Mouse (Mus musculus) ES-E14 (cell line): ENCODE results near the gene Slc28a1. TPM values are rescaled to one million over a fixed set of nuclear protein-coding genes. Genes with fewer than 3 reads are reported as not detected.
"Not testable (repeated sequence)": the region's sequence is repeated elsewhere in the genome, so short reads cannot be mapped to it uniquely, and the experiment has no call there.

Experiments used
- DNase-seq: peaks from one replicate; pipeline ENCODE4 v3.0.0-alpha.2; 2013; ENCODE audit warnings: low read depth, low spot score
- H3K27ac ChIP-seq: 2 replicates; pipeline ENCODE4 v1.5.1; 2012; ENCODE audit warnings: low read depth, mild to moderate bottlenecking, low read length, moderate library complexity, mixed read lengths; ENCODE audit not compliant: poor library complexity, insufficient read depth, severe bottlenecking
- H3K36me3 ChIP-seq: 2 replicates; pipeline ENCODE4 v1.6.1; 2012; ENCODE audit warnings: mild to moderate bottlenecking, low read length, moderate library complexity, mixed read lengths; ENCODE audit not compliant: control insufficient read depth, poor library complexity, insufficient read depth, severe bottlenecking
- H3K4me1 ChIP-seq, 2 experiments: fragments of 150-350 bp in 1 of 2; sonication (generic) in 1 of 2; 2 replicates each; pipeline ENCODE4 v1.6.1; 2012; ENCODE audit warnings: low read length in 2 of 2, mild to moderate bottlenecking in 1 of 2, mixed read lengths in 1 of 2; ENCODE audit not compliant: control insufficient read depth in 2 of 2, insufficient read depth in 2 of 2, poor library complexity in 1 of 2
- H3K4me3 ChIP-seq, 2 experiments: fragments of 150-350 bp in 1 of 2; sonication (generic) in 1 of 2; 2 replicates each; pipeline ENCODE4 v1.5.1; 2012; ENCODE audit warnings: low read length in 2 of 2, low read depth in 1 of 2, mild to moderate bottlenecking in 1 of 2, mixed read lengths in 1 of 2; ENCODE audit not compliant: insufficient read depth in 1 of 2, poor library complexity in 1 of 2, severe bottlenecking in 1 of 2
- H3K9ac ChIP-seq: 2 replicates; pipeline ENCODE4 v1.6.1; 2012; ENCODE audit warnings: low read depth, mild to moderate bottlenecking, low read length, mixed read lengths; ENCODE audit not compliant: poor library complexity, insufficient read depth, severe bottlenecking
- H3K9me3 ChIP-seq: fragments of 150-350 bp; sonication (generic); 2 replicates; pipeline ENCODE4 v1.6.1; 2012; ENCODE audit warnings: low read depth, mild to moderate bottlenecking, low read length; ENCODE audit not compliant: control insufficient read depth, insufficient read depth
- CHD2 ChIP-seq: IDR thresholded peaks from 2 replicates; pipeline ENCODE4 v1.6.1; 2014; ENCODE audit warnings: mild to moderate bottlenecking, low read depth, low read length, inconsistent platforms
- HCFC1 ChIP-seq: IDR thresholded peaks from 2 replicates; pipeline ENCODE4 v1.6.1; 2012; ENCODE audit warnings: low read length, inconsistent platforms, borderline replicate concordance; ENCODE audit not compliant: insufficient read depth
- MAFK ChIP-seq: IDR thresholded peaks from 2 replicates; pipeline ENCODE4 v1.6.1; 2014; ENCODE audit warnings: mild to moderate bottlenecking, low read depth, low read length, inconsistent platforms; ENCODE audit not compliant: insufficient read depth
- ZC3H11A ChIP-seq: IDR thresholded peaks from 2 replicates; pipeline ENCODE4 v1.6.1; 2012; ENCODE audit warnings: low read depth, mild to moderate bottlenecking, inconsistent platforms, low read length, borderline replicate concordance
- ZNF384 ChIP-seq: IDR thresholded peaks from 2 replicates; pipeline ENCODE4 v1.6.1; 2012; ENCODE audit warnings: low read depth, low read length, inconsistent platforms
- in situ Hi-C, 2 experiments: fragments of 600-800 bp; cut with MboI; formaldehyde crosslinking; loops; one replicate each; pipeline ENCODE4 v1.15.1; 2025; ENCODE audit warnings: low sequenced_read_pairs in 2 of 2, inconsistent platforms in 1 of 2; ENCODE audit not compliant: unreplicated experiment in 2 of 2
- total RNA-seq: library from RNA; depleted of rRNA; stranded (reverse); fragments of 300-350 nt; gene quantifications from 2 replicates; pipeline ENCODE4 v1.2.3, GENCODE M21; 2012

Gene Slc28a1
- total RNA-seq, 1 experiment = 44.8 TPM

DNA sequence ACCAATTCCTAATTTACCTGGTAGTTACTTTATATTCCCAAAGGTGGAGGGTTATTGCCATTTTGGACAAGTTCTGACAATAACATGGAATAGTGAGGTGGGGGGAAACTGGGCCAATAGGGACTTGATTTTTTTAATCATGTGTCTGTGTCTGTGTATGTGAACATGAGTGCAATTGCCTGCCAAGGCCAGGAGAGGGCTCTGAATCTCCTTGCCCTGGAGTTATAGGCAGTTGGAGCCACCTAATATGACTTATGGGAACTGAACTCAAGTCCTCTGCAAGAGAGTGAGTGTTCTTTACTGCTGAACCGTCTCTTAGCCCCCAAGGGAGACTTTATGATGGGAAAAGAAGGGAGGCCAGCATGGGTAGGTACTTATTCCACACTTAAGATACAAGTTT, 70.1 kb downstream of the Slc28a1 start:
- Histone ChIP-seq H3K4me1 (peaks cover 2 to 5% of the 10 kb centered on the region in 2 experiments; a peak in 2 of 4 replicates), H3K9ac (no peak overlapping the region), H3K9me3 (no peaks in the 10 kb centered on the region), H3K36me3 (no peaks in the 10 kb centered on the region), H3K27ac (no peak overlapping the region), H3K4me3 (no peak overlapping the region)
- in situ Hi-C loops = no loop called here
- DNase-seq = no peak
- TF ChIP-seq ZNF384 = no peak
- no peak for TF ChIP-seq HCFC1
- TF ChIP-seq CHD2 = no peak
- no peak for TF ChIP-seq MAFK
- TF ChIP-seq ZC3H11A = no peak

DNA sequence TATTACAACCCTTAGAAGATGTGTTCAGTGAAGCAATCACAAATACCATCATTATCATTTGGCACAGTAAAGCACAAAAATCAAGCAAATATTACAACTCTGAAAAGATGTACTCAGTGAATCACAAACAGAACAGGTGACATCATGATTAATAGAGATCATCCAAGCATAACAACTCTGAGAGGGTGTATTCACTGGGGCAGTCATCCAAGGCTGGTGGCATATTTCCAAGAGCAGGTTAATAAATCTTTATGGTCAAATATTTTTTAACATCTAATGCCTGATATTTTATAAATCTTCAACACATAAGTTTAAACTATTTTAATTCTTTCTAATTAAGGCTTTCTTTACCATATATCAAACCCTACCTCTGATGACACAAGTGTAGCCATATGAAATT, 71.4 kb downstream of the Slc28a1 start:
- H3K36me3 ChIP-seq, H3K9ac ChIP-seq, H3K9me3 ChIP-seq, DNase-seq, H3K27ac ChIP-seq, in situ Hi-C loops, H3K4me1 ChIP-seq, H3K4me3 ChIP-seq: not testable (repeated sequence)

DNA sequence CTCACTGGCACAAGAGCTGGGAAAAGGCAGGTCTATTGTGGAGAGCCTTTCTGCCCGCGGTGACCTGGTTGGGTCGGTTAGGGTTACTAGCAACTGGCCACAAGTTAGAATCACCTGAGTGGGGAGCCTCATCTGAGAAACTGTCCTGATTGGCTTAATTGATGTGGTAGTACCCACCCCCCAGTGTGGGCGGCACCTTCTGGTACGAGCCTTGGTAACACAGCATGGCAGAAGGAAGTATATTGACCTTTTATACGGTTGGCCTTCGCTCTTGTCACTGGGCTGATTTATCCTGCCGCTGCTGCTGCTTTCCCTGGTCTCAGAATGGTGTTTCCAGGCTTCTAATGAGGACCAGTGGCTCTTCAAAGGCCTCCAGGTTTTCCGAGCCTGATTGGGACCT, 74.6 kb downstream of the Slc28a1 start:
- no peaks in the 10 kb centered on the region for H3K9me3 ChIP-seq
- H3K4me1 ChIP-seq = 0 out of 4 replicates have a peak, but pooled peaks cover 0 to 2% of the 10 kb centered on the region in 2 experiments
- H3K4me3 ChIP-seq = 0 out of 4 replicates have a peak overlapping the region, but pooled peaks of 1 of the 2 experiments have one; percentile 46
- TF ChIP-seq CHD2 (no peak), MAFK (no peak), ZNF384 (no peak), ZC3H11A (no peak), HCFC1 (no peak)
- H3K9ac ChIP-seq = no peak overlapping the region
- in situ Hi-C loops = no loop called here
- no peak overlapping the region for H3K27ac ChIP-seq
- H3K36me3 ChIP-seq = no peaks in the 10 kb centered on the region
- DNase-seq = no peak

DNA sequence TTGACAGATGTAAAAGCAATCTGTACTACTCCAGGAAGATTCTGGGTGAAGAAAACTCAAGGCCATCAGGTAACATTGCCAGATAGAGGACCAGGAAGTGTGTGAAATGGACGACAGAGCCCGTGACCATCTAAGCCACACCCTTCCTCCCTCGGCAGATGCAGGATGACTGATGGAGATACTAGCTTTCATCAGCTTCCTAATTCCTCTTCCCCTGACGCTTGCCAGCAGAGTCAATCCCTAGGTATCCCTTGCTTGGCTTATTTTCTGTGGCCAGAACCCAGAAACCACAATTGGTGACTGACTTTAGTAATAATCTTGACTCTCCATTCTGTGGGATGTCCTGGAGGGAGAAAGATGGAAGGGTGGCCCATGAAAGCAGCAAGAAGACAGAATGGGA, 80.9 kb downstream of the Slc28a1 start:
- H3K9ac ChIP-seq = no peak overlapping the region
- TF ChIP-seq MAFK = no peak
- H3K4me3 ChIP-seq = no peak overlapping the region
- H3K9me3 ChIP-seq = no peaks in the 10 kb centered on the region
- in situ Hi-C loops = no loop called here
- peaks cover 0 to 2% of the 10 kb centered on the region in 2 experiments; a peak in 1 of 4 replicates for H3K4me1 ChIP-seq
- H3K36me3 ChIP-seq = no peaks in the 10 kb centered on the region
- DNase-seq = no peak
- H3K27ac ChIP-seq = no peak overlapping the region

DNA sequence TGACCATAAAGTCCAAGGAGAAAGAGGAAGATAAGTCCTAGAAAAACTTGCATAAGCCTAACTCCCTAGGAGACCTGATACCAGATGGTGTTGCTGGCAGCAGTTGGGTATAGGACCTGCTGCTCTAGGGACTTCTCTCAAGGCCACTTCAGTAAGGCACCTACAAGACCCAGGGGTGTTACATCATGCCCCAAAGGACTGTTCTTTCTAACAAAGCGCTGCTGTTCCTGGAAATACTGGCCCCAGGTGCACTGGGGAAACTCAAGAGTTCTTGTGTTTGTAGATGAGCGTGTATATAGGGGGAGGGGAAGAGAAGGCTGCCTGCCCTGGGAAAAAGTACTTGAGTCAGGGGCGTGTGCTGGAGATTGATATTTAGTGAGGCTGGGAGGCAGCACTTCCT, 82.2 kb downstream of the Slc28a1 start:
- H3K9me3 ChIP-seq = no peaks in the 10 kb centered on the region
- no peak overlapping the region for H3K27ac ChIP-seq
- H3K4me3 ChIP-seq = no peak overlapping the region
- TF ChIP-seq HCFC1 = no peak
- in situ Hi-C loops = no loop called here
- H3K4me1 ChIP-seq = peaks cover under 1 to 2% of the 10 kb centered on the region in 2 experiments; a peak in 1 of 4 replicates
- H3K36me3 ChIP-seq = no peaks in the 10 kb centered on the region
- DNase-seq = no peak
- H3K9ac ChIP-seq = no peak overlapping the region
